Mouse (Mus musculus): ENCODE results near the gene Alkbh3. TPM values are rescaled to one million over a fixed set of nuclear protein-coding genes. Genes with fewer than 3 reads are reported as not detected.

The Alkbh3 gene
- 74.9 and 75.0 TPM in 2 replicates for polyA plus RNA-seq (2015; fragmentation: Nextera tagmentation; extraction: Ambion mirVana)

GRCm38 (mm10) chr2:94010335-94011291 is at the start of gene Alkbh3:
Gene Alkbh3, minus strand, starts transcription at chr2:94010807.
- WGBS = 5% methylated on average over 47 of the region's 47 CpGs
- H3K4me2 ChIP-seq (ENCODE audit: low read length) = peak within 1 kb of the TSS; percentile 78
- H3K4me3 ChIP-seq (replicated peaks; ENCODE audit: low read depth, low read length) = peak within 1 kb of the TSS; percentile 61
- peak within 1 kb of the TSS; percentile 1; the same call in 1 of the 2 replicates for H3K27ac ChIP-seq
- no peaks in the 10 kb centered on the region for H3K27me3 ChIP-seq (ENCODE audit: insufficient read depth, low read length)
- ATAC-seq (replicated peaks; ENCODE audit: low FRiP score, low read depth) (peak; percentile 100), DNase-seq (ENCODE audit: low spot score) (peak; percentile 97)
- peak within 1 kb of the TSS; percentile 72 for H3K9ac ChIP-seq (ENCODE audit: low read depth, low read length)
- H3K4me1 ChIP-seq (replicated peaks; ENCODE audit: insufficient read depth, low read length) = peaks cover 9% of the 10 kb centered on the region; the same call in 1 of the 2 replicates
- peaks cover 17% of the 10 kb centered on the region for H3K36me3 ChIP-seq (ENCODE audit: insufficient read depth, low read length)
- TF ChIP-seq CTCF (IDR thresholded peaks at IDR 0.05; ENCODE audit: low read depth) = no peak
- no peaks in the 10 kb centered on the region for H3K9me3 ChIP-seq (replicated peaks; ENCODE audit: low read length)

- 79% methylated on average over 5 of the region's 5 CpGs for WGBS
- TF ChIP-seq CTCF (IDR thresholded peaks at IDR 0.05; ENCODE audit: low read depth) = peak; percentile 63
- peak; percentile 17 for DNase-seq (ENCODE audit: low spot score)
Observed at GRCm38 (mm10) chr2:94059459-94059858, 48.9 kb upstream of the Alkbh3 start.

GRCm38 (mm10) chr2:94054813-94055212 is 44.2 kb upstream of the Alkbh3 start:
- DNase-seq (ENCODE audit: low spot score) (peak; percentile 85), ATAC-seq (replicated peaks; ENCODE audit: low FRiP score, low read depth) (no peak)
- Histone ChIP-seq H3K4me1 (replicated peaks; ENCODE audit: insufficient read depth, low read length) (no peaks in the 10 kb centered on the region), H3K9ac (ENCODE audit: low read depth, low read length) (no peak overlapping the region), H3K4me2 (ENCODE audit: low read length) (no peak overlapping the region), H3K27me3 (ENCODE audit: insufficient read depth, low read length) (no peaks in the 10 kb centered on the region), H3K27ac (no peak overlapping the region), H3K36me3 (ENCODE audit: insufficient read depth, low read length) (no peaks in the 10 kb centered on the region), H3K4me3 (replicated peaks; ENCODE audit: low read depth, low read length) (no peak overlapping the region), H3K9me3 (replicated peaks; ENCODE audit: low read length) (no peaks in the 10 kb centered on the region)
- peak; percentile 81 for TF ChIP-seq CTCF (IDR thresholded peaks at IDR 0.05; ENCODE audit: low read depth)

More at GRCm38 (mm10) chr2:94059459-94059858, 48.9 kb upstream of the Alkbh3 start:
- no peaks in the 10 kb centered on the region for H3K27me3 ChIP-seq (ENCODE audit: insufficient read depth, low read length)
- H3K4me2 ChIP-seq (ENCODE audit: low read length) = no peak overlapping the region
- H3K27ac ChIP-seq = no peak overlapping the region
- no peak overlapping the region for H3K4me3 ChIP-seq (replicated peaks; ENCODE audit: low read depth, low read length)
- H3K9me3 ChIP-seq (replicated peaks; ENCODE audit: low read length) = no peaks in the 10 kb centered on the region
- ATAC-seq (replicated peaks; ENCODE audit: low FRiP score, low read depth) = no peak
- no peaks in the 10 kb centered on the region for H3K4me1 ChIP-seq (replicated peaks; ENCODE audit: insufficient read depth, low read length)
- no peaks in the 10 kb centered on the region for H3K36me3 ChIP-seq (ENCODE audit: insufficient read depth, low read length)
- no peak overlapping the region for H3K9ac ChIP-seq (ENCODE audit: low read depth, low read length)

DNA sequence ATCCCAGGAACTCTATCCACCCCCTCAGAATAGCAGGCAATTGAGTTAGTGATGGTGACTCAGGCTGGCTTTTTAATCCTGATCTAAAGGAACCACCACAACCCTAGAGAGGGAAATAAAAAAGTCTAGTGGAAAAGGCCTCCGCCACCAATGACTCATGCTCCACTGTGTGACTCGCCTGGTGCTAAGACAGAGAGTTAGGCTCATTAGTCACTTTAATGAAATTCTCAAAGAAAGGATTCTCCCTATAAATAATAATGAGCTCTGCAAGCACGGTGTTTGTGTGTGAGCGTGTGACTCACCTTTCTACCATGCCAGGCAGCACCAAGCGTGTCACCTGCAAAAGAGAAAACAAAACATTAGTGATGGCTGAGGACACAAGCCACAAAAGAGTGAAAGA is 41.3 kb upstream of the Alkbh3 start:
- DNase-seq (ENCODE audit: low spot score) = no peak
- 78% methylated on average over 5 of the region's 5 CpGs for WGBS
- H3K27me3 ChIP-seq (ENCODE audit: insufficient read depth, low read length) = no peaks in the 10 kb centered on the region

DNA sequence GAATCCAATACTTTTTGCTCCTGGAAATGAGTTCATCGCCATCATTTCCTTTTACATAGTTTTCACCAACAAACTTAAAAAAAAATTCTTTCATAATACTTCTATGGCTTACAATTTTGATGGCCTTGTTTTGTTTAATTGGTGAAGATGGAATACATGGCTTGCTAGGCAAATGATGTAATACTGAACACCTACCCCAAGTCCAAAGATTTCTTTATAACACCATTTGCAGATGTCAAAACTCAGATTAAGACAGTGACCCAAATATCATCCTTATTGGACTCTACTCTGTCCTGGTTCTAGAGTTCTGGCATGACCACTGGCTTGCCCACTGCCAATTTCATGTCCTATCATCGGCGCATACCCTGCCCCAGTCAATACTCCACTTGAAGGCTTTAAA is 40.3 kb upstream of the Alkbh3 start:
- DNase-seq (ENCODE audit: low spot score) (no peak), ATAC-seq (replicated peaks; ENCODE audit: low FRiP score, low read depth) (no peak)
- WGBS = 98% methylated on average over 3 of the region's 3 CpGs
- Histone ChIP-seq H3K9me3 (replicated peaks; ENCODE audit: low read length) (no peaks in the 10 kb centered on the region), H3K9ac (ENCODE audit: low read depth, low read length) (no peak overlapping the region), H3K4me2 (ENCODE audit: low read length) (no peak overlapping the region), H3K36me3 (ENCODE audit: insufficient read depth, low read length) (no peaks in the 10 kb centered on the region), H3K4me1 (replicated peaks; ENCODE audit: insufficient read depth, low read length) (no peaks in the 10 kb centered on the region), H3K27ac (no peak overlapping the region), H3K4me3 (replicated peaks; ENCODE audit: low read depth, low read length) (no peak overlapping the region), H3K27me3 (ENCODE audit: insufficient read depth, low read length) (no peaks in the 10 kb centered on the region)
- no peak for TF ChIP-seq CTCF (IDR thresholded peaks at IDR 0.05; ENCODE audit: low read depth)

More for the DNA sequence above, 41.3 kb upstream of the Alkbh3 start:
- H3K9me3 ChIP-seq (replicated peaks; ENCODE audit: low read length) = no peaks in the 10 kb centered on the region
- H3K9ac ChIP-seq (ENCODE audit: low read depth, low read length) = no peak overlapping the region
- no peak overlapping the region for H3K4me2 ChIP-seq (ENCODE audit: low read length)
- H3K27ac ChIP-seq = no peak overlapping the region
- no peak overlapping the region for H3K4me3 ChIP-seq (replicated peaks; ENCODE audit: low read depth, low read length)
- no peaks in the 10 kb centered on the region for H3K4me1 ChIP-seq (replicated peaks; ENCODE audit: insufficient read depth, low read length)
- peak; percentile 29; the same call in 1 of the 2 replicates for ATAC-seq (replicated peaks; ENCODE audit: low FRiP score, low read depth)
- TF ChIP-seq CTCF (IDR thresholded peaks at IDR 0.05; ENCODE audit: low read depth) = no peak
- no peaks in the 10 kb centered on the region for H3K36me3 ChIP-seq (ENCODE audit: insufficient read depth, low read length)

- Histone ChIP-seq H3K36me3 (ENCODE audit: insufficient read depth, low read length) (no peaks in the 10 kb centered on the region), H3K27me3 (ENCODE audit: insufficient read depth, low read length) (no peaks in the 10 kb centered on the region), H3K4me3 (replicated peaks; ENCODE audit: low read depth, low read length) (no peak overlapping the region), H3K27ac (no peak overlapping the region), H3K9me3 (replicated peaks; ENCODE audit: low read length) (no peaks in the 10 kb centered on the region), H3K9ac (ENCODE audit: low read depth, low read length) (no peak overlapping the region), H3K4me1 (replicated peaks; ENCODE audit: insufficient read depth, low read length) (no peaks in the 10 kb centered on the region), H3K4me2 (ENCODE audit: low read length) (no peak overlapping the region)
- TF ChIP-seq CTCF (IDR thresholded peaks at IDR 0.05; ENCODE audit: low read depth) = no peak
- DNase-seq (ENCODE audit: low spot score) (no peak), ATAC-seq (replicated peaks; ENCODE audit: low FRiP score, low read depth) (no peak)
- 84% methylated on average over 5 of the region's 5 CpGs for WGBS
Observed at GRCm38 (mm10) chr2:94049471-94050176, 39.0 kb upstream of the Alkbh3 start.

Data from kidney, postnatal 0 days (tissue).